Mouse (Mus musculus) lung, adult 10 weeks (tissue): ENCODE results near the gene Inpp4a. TPM values are rescaled to one million over a fixed set of nuclear protein-coding genes. Genes with fewer than 3 reads are reported as not detected.

Source experiments
- polyA plus RNA-seq: library from polyadenylated mRNA; stranded (reverse); fragments of 350-450 nt; fragmentation: Illumina TruSeq; extraction: RNeasy Lipid Tissue Mini Kit (QIAGEN cat#74804); gene quantifications from one replicate; pipeline ENCODE4 v1.2.3, GENCODE M21; 2014; ENCODE audit warnings: low read depth, low replicate concordance; ENCODE audit not compliant: insufficient read depth

Gene Inpp4a
- 7.1 TPM for polyA plus RNA-seq

DNA sequence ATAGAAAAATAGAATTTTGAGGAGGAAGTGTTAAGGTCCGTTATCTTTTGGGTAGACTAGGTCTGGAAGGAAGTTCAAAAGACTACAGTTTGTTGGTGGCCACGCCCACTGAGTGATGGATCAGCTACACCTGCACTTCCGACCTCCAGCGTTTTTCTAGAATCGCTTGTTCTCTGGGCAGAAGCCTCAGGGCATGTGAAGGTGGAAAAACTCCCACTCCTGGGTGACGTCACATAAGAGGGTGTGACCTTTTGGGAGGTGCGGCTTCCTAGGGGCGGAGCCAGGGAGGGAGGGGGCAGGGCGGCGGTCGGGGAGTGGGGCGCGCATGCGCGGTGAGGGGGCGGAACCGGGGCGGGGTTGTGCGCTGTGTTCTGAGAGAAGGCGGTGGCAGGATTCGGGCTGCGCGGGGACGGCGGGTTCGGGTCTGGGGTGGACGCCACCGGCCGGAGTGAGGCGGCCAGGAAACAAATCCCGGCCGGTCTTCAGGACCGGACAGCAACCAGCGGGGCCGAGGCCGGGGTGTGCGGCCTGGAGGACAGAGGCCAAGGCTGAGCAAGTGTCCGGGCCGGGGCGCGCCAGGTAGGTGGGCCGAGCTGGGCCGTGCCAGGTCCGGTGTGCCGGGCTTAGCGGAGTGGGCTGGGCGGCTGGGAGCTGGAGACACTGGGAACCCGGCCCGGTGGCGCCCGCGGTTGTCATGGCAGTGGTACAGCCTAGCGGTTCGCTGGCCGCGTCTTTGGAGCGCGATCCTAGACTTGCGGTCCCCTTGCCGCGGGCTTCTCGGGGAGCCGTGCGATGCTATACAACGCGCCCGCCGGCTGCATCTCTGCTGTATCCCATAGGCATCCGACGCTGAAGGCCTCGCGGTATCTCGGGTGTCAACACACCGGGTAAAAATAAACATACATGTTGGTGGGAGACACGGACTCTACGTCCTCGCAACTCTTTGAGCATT, at the start of gene Inpp4a:
TSS of gene Inpp4a (plus strand) at position 326 of the 952 bp plus-strand sequence.

DNA sequence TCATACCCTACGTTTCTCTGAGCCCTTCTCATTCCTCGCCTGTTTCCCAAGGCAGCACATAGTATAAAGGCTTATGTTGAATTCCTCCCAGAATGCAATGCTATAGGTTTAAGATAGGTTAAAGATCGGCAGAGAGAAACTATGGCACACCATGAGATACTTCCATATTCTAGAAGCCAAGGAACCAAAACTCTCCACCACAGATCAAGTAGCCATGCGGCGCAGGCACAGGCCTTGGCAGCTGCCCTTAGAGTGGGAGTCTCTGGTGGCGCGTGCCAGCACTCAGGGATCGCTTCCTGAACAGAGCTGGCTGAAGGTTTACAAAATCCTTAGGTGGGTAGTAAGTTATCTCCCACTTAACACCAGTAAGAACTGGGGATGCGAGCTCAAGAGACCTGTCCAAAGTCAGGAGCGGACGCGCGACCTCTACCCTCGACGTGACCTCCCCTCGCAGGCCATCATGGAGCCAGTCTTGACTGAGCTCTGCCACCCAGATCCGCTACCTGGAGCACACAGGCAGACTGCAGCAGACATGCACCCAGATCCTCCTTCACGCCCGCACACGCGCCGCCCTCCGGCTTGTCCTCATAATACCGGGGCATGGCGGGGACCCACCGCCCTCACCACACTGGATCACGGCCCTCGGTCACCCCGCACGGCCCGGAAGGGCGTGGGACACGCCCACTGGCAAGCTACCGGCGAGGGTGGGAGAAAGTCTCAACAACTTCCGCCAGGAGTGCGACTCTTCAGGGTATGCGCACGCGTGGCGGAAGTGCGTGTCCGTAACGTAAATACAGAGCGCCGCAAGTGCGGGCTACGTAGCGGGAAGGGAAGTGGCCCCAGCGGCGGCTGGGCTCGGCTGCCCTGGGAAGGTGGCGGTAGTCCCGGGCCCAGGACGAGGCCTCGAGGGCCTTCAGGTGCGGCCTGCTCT, 130.0 kb downstream of the Inpp4a start, which contains the start of the genes Coa5 and Unc50:
TSS of gene Coa5 (minus strand) at position 738 of the 931 bp plus-strand sequence.
TSS of gene Unc50 (plus strand) at position 774 of the 931 bp plus-strand sequence.

Other genes with a start within 250 kb of the Inpp4a start
- not detected for gene Cnga3, start 85.4 kb upstream of the Inpp4a start, polyA plus RNA-seq
- 25.8 TPM for gene Coa5, start 130.2 kb downstream of the Inpp4a start, polyA plus RNA-seq
- 78.6 TPM for gene Unc50, start 130.3 kb downstream of the Inpp4a start, polyA plus RNA-seq
- gene Mgat4a, start 241.2 kb downstream of the Inpp4a start, polyA plus RNA-seq: 3.3 TPM